In genomic region chr13:70637662-70638291, GRCm38 (mm10) we compare ENCODE assay signal across 8 mouse cellular contexts. TPM values are rescaled to one million over a fixed set of nuclear protein-coding genes. Genes with fewer than 3 reads are reported as not detected.
A peak's percentile ranks its signal among the peaks of the same experiment; 100 is the strongest.
DNase-seq lines count a peak whose midpoint lies in the region; ATAC-seq lines count a peak whose summit lies in the region.

No protein-coding gene starts in this region.

- 0% methylated on average over 42 of the region's 42 CpGs for WGBS in hindbrain, embryonic 12.5 days

- no peaks in the 10 kb centered on the region for H3K27me3 ChIP-seq in hindbrain, embryonic 12.5 days

- peak overlapping the region; percentile 94 for H3K9ac ChIP-seq in hindbrain, embryonic 12.5 days

- DNase-seq in Muller cell, postnatal 12 days (ENCODE audit: inconsistent ontology term), result peak; percentile 97
- peak; percentile 96 for DNase-seq in cerebellum, adult 9-11 months
- peak; percentile 96 to 99 for DNase-seq in frontal cortex, adult 2 months (ENCODE audit: extremely low spot score in 1 of 2, low spot score in 1 of 2)
- peak; percentile 97 to 99 for DNase-seq in layer of hippocampus, postnatal 14 days (ENCODE audit: low spot score in 2 of 2)
- peak; percentile 92 for DNase-seq in lung, postnatal 14 days
- DNase-seq in retina, adult 2 months (ENCODE audit: low read depth, low spot score), result peak; percentile 83
- peak; percentile 90 to 93 for DNase-seq in thymus, postnatal 36 days

- peak overlapping the region; percentile 78 for H3K4me2 ChIP-seq in hindbrain, embryonic 12.5 days (replicated peaks)

- no peaks in the 10 kb centered on the region for H3K36me3 ChIP-seq in hindbrain, embryonic 12.5 days

- H3K4me3 ChIP-seq in hindbrain, embryonic 12.5 days, result peak overlapping the region; percentile 97

- no peaks in the 10 kb centered on the region for H3K9me3 ChIP-seq in hindbrain, embryonic 12.5 days (replicated peaks)

- peak; percentile 96 for ATAC-seq in hindbrain, embryonic 12.5 days (ENCODE audit: low FRiP score)

- H3K27ac ChIP-seq in hindbrain, embryonic 12.5 days, result peak overlapping the region; percentile 85

- peaks cover 19% of the 10 kb centered on the region for H3K4me1 ChIP-seq in hindbrain, embryonic 12.5 days

RNA-seq across cellular contexts. Expression of gene Ice1, which starts 0.3 kb away (rescaled TPM):
- 106 and 119 TPM in 2 replicates for polyA plus RNA-seq in frontal cortex, adult 2 months (2012; rRNA removed)
- 34.5 and 37.2 TPM in 2 replicates for polyA plus RNA-seq in hindbrain, embryonic 12.5 days (2016; fragmentation: Nextera tagmentation; extraction: Ambion mirVana)
- total RNA-seq in layer of hippocampus, postnatal 14 days (2021), result 10 to 100 TPM; 60.6 to 67.0 TPM

Comparison
In these comparisons a context has a peak if more than half of its experiments do, and no peak if none do; other contexts are left out.
1. Peak in every context shown above with its lines: DNase-seq, ATAC-seq, H3K4me3 ChIP-seq and H3K27ac ChIP-seq.